Mouse (Mus musculus) spleen, adult 2 months (tissue): ENCODE measurements around the gene Reln. TPM values are rescaled to one million over a fixed set of nuclear protein-coding genes. Genes with fewer than 3 reads are reported as not detected.

Experiments used
- DNase-seq, 2 experiments: peaks; one replicate each; pipeline versions ENCODE4 v3.0.0 to v3.0.0-alpha.2; 2012 to 2021; ENCODE audit warnings: low spot score in 2 of 2, low read depth in 1 of 2
- H3K27ac ChIP-seq: fragments of 200-500 bp; 2 replicates; pipeline ENCODE4 v1.5.1; 2012; ENCODE audit warnings: low read length, inconsistent platforms; ENCODE audit not compliant: insufficient read depth
- H3K27me3 ChIP-seq: fragments of 200-500 bp; 2 replicates; pipeline ENCODE4 v1.6.1; 2012; ENCODE audit warnings: mild to moderate bottlenecking, moderate library complexity, low read length, inconsistent platforms; ENCODE audit not compliant: control insufficient read depth, insufficient read depth
- H3K36me3 ChIP-seq: fragments of 200-500 bp; 2 replicates; pipeline ENCODE4 v1.6.1; 2012; ENCODE audit warnings: mild to moderate bottlenecking, low read length, inconsistent platforms; ENCODE audit not compliant: control insufficient read depth, insufficient read depth
- H3K4me1 ChIP-seq: fragments of 200-500 bp; 2 replicates; pipeline ENCODE4 v1.6.1; 2011; ENCODE audit warnings: inconsistent platforms; ENCODE audit not compliant: control insufficient read depth, insufficient read depth, insufficient read length
- H3K4me3 ChIP-seq: fragments of 200-500 bp; 2 replicates; pipeline ENCODE4 v1.5.1; 2011; ENCODE audit warnings: mild to moderate bottlenecking, inconsistent platforms; ENCODE audit not compliant: insufficient read depth, insufficient read length; ENCODE audit errors: extremely low read depth
- CTCF ChIP-seq: fragments of 200-500 bp; IDR thresholded peaks from 2 replicates; pipeline ENCODE4 v1.5.1; 2011; ENCODE audit warnings: mild to moderate bottlenecking, inconsistent platforms; ENCODE audit not compliant: insufficient read depth, insufficient read length, insufficient replicate concordance; ENCODE audit errors: extremely low read depth
- POLR2A ChIP-seq: fragments of 200-500 bp; IDR thresholded peaks from 2 replicates; pipeline ENCODE4 v1.6.1; 2011; ENCODE audit warnings: low read depth, low read length, inconsistent platforms
- WGBS: fragments of 180-500 bp; shearing (Covaris S2); methylation state at CpG from one replicate; pipeline ENCODE4 v1.1.7; 2018; 5-methylcytosine and 5-hydroxymethylcytosine counted together
- polyA plus RNA-seq: library from polyadenylated mRNA; depleted of rRNA; stranded (reverse); fragments of >200 nt; gene quantifications from 2 replicates; pipeline ENCODE4 v1.2.3, GENCODE M21; 2012

The Reln gene
- polyA plus RNA-seq, 1 experiment: 3.8 TPM

DNA sequence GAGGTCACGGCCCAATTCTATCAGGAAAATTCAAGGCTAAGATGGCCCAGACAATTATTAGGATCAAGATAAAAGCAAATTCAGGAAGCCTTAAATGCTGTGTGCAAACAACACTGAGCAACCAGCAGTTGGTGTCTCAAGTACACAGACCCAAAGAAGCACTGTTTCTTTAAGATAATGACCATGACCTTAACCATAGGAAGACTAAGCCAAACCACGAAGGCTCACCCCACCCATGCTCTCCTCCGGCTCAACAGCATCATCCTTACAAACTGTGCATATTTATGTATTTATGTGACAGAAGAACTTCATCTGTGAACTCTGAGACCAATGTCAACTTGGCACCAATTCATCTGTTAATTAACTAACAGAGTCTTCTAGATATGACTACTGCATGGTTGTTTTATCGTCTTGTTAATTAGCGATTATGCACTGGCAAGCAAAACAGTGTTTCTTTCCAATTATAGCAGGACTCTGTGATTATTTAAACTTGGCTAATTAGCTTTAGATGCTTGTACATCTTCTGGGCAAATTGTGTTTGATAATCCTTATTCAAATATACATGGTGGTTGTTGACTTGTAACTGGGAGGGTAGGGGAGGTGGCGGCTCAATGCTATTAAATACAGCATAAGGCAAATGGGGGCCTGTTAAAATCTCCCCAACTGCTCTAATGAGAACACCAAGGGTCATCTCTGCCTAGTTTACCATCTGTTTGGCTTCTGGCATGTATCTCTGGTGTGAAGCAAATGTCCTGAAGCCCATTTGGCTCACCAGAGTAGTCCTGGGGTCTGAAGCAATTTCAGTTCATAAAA, 77.8 kb downstream of the Reln start:
- Histone ChIP-seq H3K27me3 (no peaks in the 10 kb centered on the region), H3K36me3 (no peaks in the 10 kb centered on the region), H3K4me1 (no peaks in the 10 kb centered on the region), H3K27ac (no peak overlapping the region), H3K4me3 (no peak overlapping the region)
- no peak for DNase-seq
- WGBS: 78% methylated on average over 6 of the region's 6 CpGs
- no peak for TF ChIP-seq POLR2A
- TF ChIP-seq CTCF: no peak

DNA sequence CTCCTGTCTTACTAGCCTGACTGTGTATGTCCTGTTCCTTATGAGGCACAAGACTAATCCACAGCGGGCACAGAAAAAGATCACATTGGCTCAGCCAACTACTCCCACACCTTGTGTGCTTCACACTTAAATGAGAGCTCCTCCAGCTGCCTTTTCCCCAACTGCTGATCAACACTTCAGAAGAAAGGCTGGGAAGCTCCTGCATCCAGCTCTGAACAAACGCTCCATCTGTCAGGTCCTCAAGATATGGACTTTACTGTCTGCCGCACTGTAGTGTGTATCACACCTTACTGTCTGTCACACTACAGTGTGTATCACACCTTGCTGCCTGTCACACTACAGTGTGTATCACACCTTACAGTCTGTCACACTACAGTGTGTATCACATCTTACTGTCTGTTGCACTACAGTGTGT, 82.1 kb downstream of the Reln start:
- WGBS: 88% methylated on average over 3 of the region's 3 CpGs
- TF ChIP-seq POLR2A (no peak), CTCF (no peak)
- no peak for DNase-seq
- H3K27ac ChIP-seq: no peak overlapping the region
- H3K4me3 ChIP-seq: no peak overlapping the region
- H3K36me3 ChIP-seq: no peaks in the 10 kb centered on the region
- H3K27me3 ChIP-seq: no peaks in the 10 kb centered on the region
- no peaks in the 10 kb centered on the region for H3K4me1 ChIP-seq

DNA sequence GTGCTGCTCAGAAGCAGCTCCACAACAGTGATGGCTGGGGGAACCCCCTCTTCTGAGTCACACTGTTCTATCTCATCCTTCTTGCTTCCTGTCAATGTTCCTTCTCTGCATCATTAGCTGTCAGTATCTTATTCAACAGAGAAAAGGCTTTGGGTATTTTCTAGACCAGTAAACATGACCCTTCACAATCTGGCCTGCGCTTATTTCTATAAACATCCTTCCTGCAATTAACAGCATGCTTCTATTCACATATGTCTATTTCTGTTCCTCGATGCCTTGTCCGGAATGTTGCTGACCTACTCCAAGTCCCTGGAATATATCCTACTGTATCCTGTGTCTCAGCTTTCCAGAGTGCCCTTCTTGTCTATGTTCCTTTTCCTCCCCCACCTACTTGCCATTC, 89.2 kb downstream of the Reln start:
- Histone ChIP-seq H3K4me1 (no peaks in the 10 kb centered on the region), H3K27ac (no peak overlapping the region), H3K36me3 (no peaks in the 10 kb centered on the region), H3K4me3 (no peak overlapping the region), H3K27me3 (no peaks in the 10 kb centered on the region)
- DNase-seq: no peak
- 92% methylated on average over 3 of the region's 3 CpGs for WGBS
- no peak for TF ChIP-seq CTCF
- TF ChIP-seq POLR2A: no peak

DNA sequence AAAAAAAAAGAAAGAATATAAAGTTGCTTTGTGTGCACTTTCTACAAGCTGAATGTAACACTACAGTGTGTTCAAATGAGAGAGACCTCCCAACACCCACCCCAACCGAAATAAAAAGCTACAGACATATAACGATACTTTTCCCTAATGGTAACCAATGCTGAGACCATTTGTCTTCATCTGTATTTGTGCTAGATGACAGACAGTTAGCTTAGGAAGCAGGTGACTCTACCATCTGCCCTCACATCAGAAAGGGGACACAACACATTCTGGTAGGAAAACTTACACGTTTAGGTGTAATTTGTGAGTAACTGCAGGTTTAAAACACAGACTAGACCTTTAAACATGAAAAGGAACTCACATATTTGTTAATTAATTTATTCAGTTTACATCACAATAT, 90.6 kb downstream of the Reln start:
- H3K36me3 ChIP-seq: no peaks in the 10 kb centered on the region
- no peak for DNase-seq
- WGBS: 68% methylated on average over 3 of the region's 3 CpGs
- no peak for TF ChIP-seq CTCF
- TF ChIP-seq POLR2A: no peak
- no peak overlapping the region for H3K4me3 ChIP-seq
- H3K27me3 ChIP-seq: no peaks in the 10 kb centered on the region
- H3K4me1 ChIP-seq: no peaks in the 10 kb centered on the region
- no peak overlapping the region for H3K27ac ChIP-seq

GRCm38 (mm10) chr5:22253318-22253717, 91.2 kb downstream of the Reln start:
- H3K4me1 ChIP-seq: no peaks in the 10 kb centered on the region
- TF ChIP-seq CTCF: no peak
- no peak for TF ChIP-seq POLR2A
- no peak overlapping the region for H3K27ac ChIP-seq
- H3K27me3 ChIP-seq: no peaks in the 10 kb centered on the region
- no peak overlapping the region for H3K4me3 ChIP-seq
- no peak for DNase-seq
- 90% methylated on average over 6 of the region's 6 CpGs for WGBS
- no peaks in the 10 kb centered on the region for H3K36me3 ChIP-seq

GRCm38 (mm10) chr5:22247850-22248249, 96.7 kb downstream of the Reln start:
- DNase-seq: no peak
- WGBS: 80% methylated on average over 6 of the region's 6 CpGs
- Histone ChIP-seq H3K36me3 (no peaks in the 10 kb centered on the region), H3K4me3 (no peak overlapping the region), H3K27ac (no peak overlapping the region), H3K27me3 (no peaks in the 10 kb centered on the region), H3K4me1 (no peaks in the 10 kb centered on the region)
- TF ChIP-seq POLR2A: no peak
- no peak for TF ChIP-seq CTCF

DNA sequence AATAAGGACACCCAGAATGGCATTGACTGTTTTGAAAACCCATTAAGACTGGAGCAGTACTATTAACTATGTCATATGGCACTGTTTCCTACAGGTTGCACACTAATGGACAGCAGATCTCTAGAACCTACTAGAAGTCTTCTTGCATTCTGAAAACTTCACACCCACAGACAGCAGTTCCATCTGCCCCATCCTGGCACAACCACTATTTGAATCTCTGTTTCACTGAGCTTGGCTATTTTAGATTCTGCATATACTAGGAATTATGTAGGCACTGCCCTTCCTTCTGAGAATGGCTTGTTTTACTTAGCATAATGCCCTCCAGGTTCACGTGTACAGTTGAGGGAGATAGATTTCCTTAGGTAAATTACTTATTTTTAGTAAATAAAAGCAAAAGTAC, 99.4 kb downstream of the Reln start:
- H3K4me3 ChIP-seq: no peak overlapping the region
- no peak for DNase-seq
- H3K27me3 ChIP-seq: no peaks in the 10 kb centered on the region
- 79% methylated on average over 1 of the region's 1 CpGs for WGBS
- H3K4me1 ChIP-seq: no peaks in the 10 kb centered on the region
- H3K36me3 ChIP-seq: no peaks in the 10 kb centered on the region
- TF ChIP-seq CTCF (no peak), POLR2A (no peak)
- no peak overlapping the region for H3K27ac ChIP-seq
